Mouse (Mus musculus) erythroblast, embryonic 14.5 days (primary cell): ENCODE data around the gene Nop2. TPM values are rescaled to one million over a fixed set of nuclear protein-coding genes. Genes with fewer than 3 reads are reported as not detected.
A peak's percentile ranks its signal among the peaks of the same experiment; 100 is the strongest.

Source experiments
- H3K27me3 ChIP-seq: 2 replicates; pipeline ENCODE4 v1.6.1; 2012; ENCODE audit warnings: inconsistent platforms; ENCODE audit not compliant: control insufficient read depth
- H3K36me3 ChIP-seq: 2 replicates; pipeline ENCODE4 v1.6.1; 2012; ENCODE audit warnings: mild to moderate bottlenecking, inconsistent platforms; ENCODE audit not compliant: control insufficient read depth
- H3K4me1 ChIP-seq: 2 replicates; pipeline ENCODE4 v1.6.1; 2012; ENCODE audit warnings: inconsistent platforms; ENCODE audit not compliant: control insufficient read depth
- H3K4me3 ChIP-seq: replicated peaks from 2 replicates; pipeline ENCODE3; 2012; ENCODE audit warnings: moderate library complexity, mild to moderate bottlenecking, inconsistent platforms
- H3K9me3 ChIP-seq: 2 replicates; pipeline ENCODE4 v1.6.1; 2012; ENCODE audit warnings: low read length, inconsistent platforms, mixed read lengths; ENCODE audit not compliant: control insufficient read depth
- GATA1 ChIP-seq: IDR thresholded peaks from 2 replicates; pipeline ENCODE4 v1.6.1; 2012; ENCODE audit warnings: low read length, inconsistent platforms, mixed read lengths
- TAL1 ChIP-seq: IDR thresholded peaks from 3 replicates; pipeline ENCODE4 v1.6.1; 2012; ENCODE audit warnings: low read length, inconsistent platforms, mixed read lengths
- polyA plus RNA-seq: library from polyadenylated mRNA; stranded (reverse); fragments of >175 nt; gene quantifications from 2 replicates; pipeline ENCODE4 v1.2.3, GENCODE M21; 2012

Nop2 gene
- polyA plus RNA-seq, 1 experiment = 0.78 TPM

DNA sequence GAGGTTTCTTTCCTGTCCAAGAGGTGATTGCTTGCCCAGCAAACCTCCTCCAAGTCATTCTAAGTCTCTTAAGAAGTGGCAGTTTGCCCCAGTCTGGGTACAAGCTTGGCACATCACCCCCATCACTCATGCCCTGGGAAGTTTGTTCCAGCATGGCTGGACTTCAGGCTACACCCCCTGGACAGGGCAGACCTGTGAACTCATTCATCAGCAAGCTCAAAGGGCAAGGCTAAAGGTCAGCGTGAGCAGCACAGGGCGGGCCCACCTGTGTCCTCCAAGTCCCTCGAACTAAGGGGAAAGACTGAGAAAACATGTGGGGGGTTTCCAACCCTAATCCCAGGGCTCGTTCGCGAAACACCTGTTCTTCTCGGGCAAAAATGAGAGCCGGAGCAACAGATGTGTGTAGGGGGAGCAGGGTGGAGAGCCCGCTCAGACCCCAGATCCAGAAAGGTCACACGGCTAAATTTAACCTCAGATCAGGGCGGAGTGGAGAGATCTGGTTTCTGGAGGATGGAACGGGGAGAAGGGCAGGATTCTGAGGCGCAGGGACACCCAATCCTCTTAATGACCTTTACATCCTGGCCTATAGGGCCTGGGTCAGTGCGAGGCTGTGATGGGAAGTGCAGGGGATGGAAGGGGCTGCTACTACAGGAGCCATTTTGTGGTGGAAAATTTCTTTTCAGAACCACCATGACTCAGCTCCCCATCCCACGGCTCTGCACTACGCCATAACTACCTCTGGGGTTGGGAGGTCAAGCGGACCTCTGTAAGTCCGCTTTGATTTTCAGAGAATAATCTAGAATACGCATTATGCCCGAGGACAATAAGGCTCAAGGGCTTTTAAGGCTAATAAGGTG is 32.3 kb downstream of the Nop2 start:
- peaks cover 84% of the 10 kb centered on the region for H3K36me3 ChIP-seq

GRCm38 (mm10) chr6:125164672-125165327 is 33.1 kb downstream of the Nop2 start:
- TF ChIP-seq GATA1 (no peak), TAL1 (no peak)
- Histone ChIP-seq H3K9me3 (no peaks in the 10 kb centered on the region), H3K27me3 (no peaks in the 10 kb centered on the region), H3K4me3 (peak overlapping the region; percentile 77), H3K4me1 (peaks cover 88% of the 10 kb centered on the region), H3K36me3 (peaks cover 84% of the 10 kb centered on the region)

More for the DNA sequence above, 32.3 kb downstream of the Nop2 start:
- Histone ChIP-seq H3K27me3 (no peaks in the 10 kb centered on the region), H3K4me1 (peaks cover 87% of the 10 kb centered on the region), H3K4me3 (peak overlapping the region; percentile 77), H3K9me3 (no peaks in the 10 kb centered on the region)
- TF ChIP-seq GATA1 = no peak

DNA sequence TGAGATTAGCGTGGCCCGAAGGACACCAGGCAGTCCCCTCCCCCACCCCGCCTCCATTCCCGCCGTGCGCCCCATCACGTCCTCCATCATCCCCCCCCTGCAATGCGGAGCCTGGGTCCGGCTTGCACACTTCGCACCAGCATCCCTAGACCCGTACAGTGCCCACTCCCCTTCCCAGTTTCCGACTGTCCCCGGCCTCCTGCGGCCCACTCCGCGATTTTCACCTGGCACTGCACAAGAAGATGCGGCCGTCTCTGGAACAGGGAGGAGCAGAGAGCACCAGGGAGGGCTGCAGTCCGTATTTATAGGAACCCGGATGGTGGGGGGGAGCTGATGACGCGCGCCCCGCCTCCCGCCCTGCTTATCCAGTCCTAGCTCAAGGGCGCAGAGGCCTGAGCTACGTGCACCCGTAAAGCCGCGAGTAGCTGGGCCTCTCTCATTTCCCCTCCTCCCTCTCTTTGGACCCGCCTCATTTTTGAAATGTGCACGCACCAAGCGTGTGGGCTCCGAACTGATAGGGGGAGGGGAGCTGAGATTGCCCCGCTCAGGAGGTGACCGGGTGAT is 33.7 kb downstream of the Nop2 start:
- peaks cover 84% of the 10 kb centered on the region for H3K36me3 ChIP-seq
- no peaks in the 10 kb centered on the region for H3K9me3 ChIP-seq
- H3K4me1 ChIP-seq = peaks cover 82% of the 10 kb centered on the region
- H3K4me3 ChIP-seq = peak overlapping the region; percentile 77
- no peak for TF ChIP-seq TAL1
- H3K27me3 ChIP-seq = no peaks in the 10 kb centered on the region

- Histone ChIP-seq H3K4me1 (peaks cover 74% of the 10 kb centered on the region), H3K9me3 (no peaks in the 10 kb centered on the region), H3K4me3 (peak within 1 kb of the TSS; percentile 77), H3K27me3 (no peaks in the 10 kb centered on the region), H3K36me3 (peaks cover 84% of the 10 kb centered on the region)
- no peak for TF ChIP-seq GATA1
- TF ChIP-seq TAL1 = no peak
Observed at GRCm38 (mm10) chr6:125166051-125166751, 34.5 kb downstream of the Nop2 start, which contains the start of gene Gapdh. Gene Gapdh, minus strand, starts transcription at chr6:125166467.

GRCm38 (mm10) chr6:125166861-125167650 is 35.3 kb downstream of the Nop2 start:
- Histone ChIP-seq H3K4me1 (peaks cover 68% of the 10 kb centered on the region), H3K9me3 (no peaks in the 10 kb centered on the region), H3K36me3 (peaks cover 84% of the 10 kb centered on the region), H3K27me3 (no peaks in the 10 kb centered on the region), H3K4me3 (peak overlapping the region; percentile 77)
- no peak for TF ChIP-seq GATA1
- TF ChIP-seq TAL1 = no peak

GRCm38 (mm10) chr6:125168086-125168485 is 36.4 kb downstream of the Nop2 start:
- H3K36me3 ChIP-seq = peaks cover 84% of the 10 kb centered on the region
- no peaks in the 10 kb centered on the region for H3K9me3 ChIP-seq
- no peak for TF ChIP-seq TAL1
- no peak for TF ChIP-seq GATA1
- peaks cover 59% of the 10 kb centered on the region for H3K4me1 ChIP-seq
- H3K27me3 ChIP-seq = no peaks in the 10 kb centered on the region
- no peak overlapping the region for H3K4me3 ChIP-seq

- Histone ChIP-seq H3K36me3 (peaks cover 90% of the 10 kb centered on the region), H3K27me3 (no peaks in the 10 kb centered on the region; the same call in 1 of the 2 replicates), H3K9me3 (no peaks in the 10 kb centered on the region), H3K4me3 (no peak overlapping the region), H3K4me1 (peaks cover 42% of the 10 kb centered on the region)
- no peak for TF ChIP-seq TAL1
- no peak for TF ChIP-seq GATA1
Observed at GRCm38 (mm10) chr6:125170194-125170593, 38.5 kb downstream of the Nop2 start.

DNA sequence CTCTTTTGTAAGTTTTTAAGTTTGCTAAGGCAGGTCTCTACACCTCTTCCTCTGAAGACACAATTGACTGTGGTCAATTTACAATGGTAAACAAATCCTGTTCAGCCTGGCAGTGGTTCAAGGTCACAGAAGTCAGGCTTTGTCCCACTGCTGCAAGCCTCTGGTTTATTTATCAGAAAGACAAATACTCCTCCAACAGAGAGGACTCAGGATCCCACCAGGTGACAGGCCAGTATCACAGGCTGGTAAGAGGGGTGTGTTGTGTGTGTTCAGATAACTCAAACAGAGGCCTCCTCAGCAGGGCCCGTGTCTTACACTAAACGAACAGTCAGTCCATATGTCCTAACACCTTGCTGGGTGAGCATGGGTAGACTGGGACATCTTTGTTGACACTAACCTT is 40.8 kb downstream of the Nop2 start:
- H3K27me3 ChIP-seq = no peaks in the 10 kb centered on the region; the same call in 1 of the 2 replicates
- no peaks in the 10 kb centered on the region for H3K9me3 ChIP-seq
- no peak overlapping the region for H3K4me3 ChIP-seq
- no peak for TF ChIP-seq TAL1
- no peak for TF ChIP-seq GATA1
- peaks cover 100% of the 10 kb centered on the region for H3K36me3 ChIP-seq
- peaks cover 19% of the 10 kb centered on the region for H3K4me1 ChIP-seq

- Histone ChIP-seq H3K4me3 (no peak overlapping the region), H3K36me3 (peaks cover 100% of the 10 kb centered on the region), H3K4me1 (peaks cover 11% of the 10 kb centered on the region), H3K9me3 (no peaks in the 10 kb centered on the region), H3K27me3 (no peaks in the 10 kb centered on the region; the same call in 1 of the 2 replicates)
- TF ChIP-seq TAL1 = no peak
- TF ChIP-seq GATA1 = no peak
Observed at GRCm38 (mm10) chr6:125173256-125173655, 41.5 kb downstream of the Nop2 start.
